Mouse (Mus musculus) G1E (cell line): Measurements from ENCODE around the gene Grin2c.

ENCODE experiments used
- CTCF ChIP-seq: IDR thresholded peaks from 2 replicates; pipeline ENCODE4 v1.5.1; 2012; ENCODE audit warnings: low read depth, low read length, inconsistent platforms, mixed read lengths
- GATA1 ChIP-seq: IDR thresholded peaks from 2 replicates; pipeline ENCODE4 v1.6.1; 2012; ENCODE audit warnings: borderline replicate concordance, low read length, inconsistent platforms, mixed read lengths
- GATA2 ChIP-seq: IDR thresholded peaks from 2 replicates; pipeline ENCODE4 v1.6.1; 2012; ENCODE audit warnings: low read depth, low read length, inconsistent platforms, borderline replicate concordance
- POLR2AphosphoS5 ChIP-seq: IDR thresholded peaks from 2 replicates; pipeline ENCODE4 v1.6.1; 2012; ENCODE audit warnings: low read depth, low read length, inconsistent platforms; ENCODE audit not compliant: insufficient replicate concordance
- TAL1 ChIP-seq: conservative IDR thresholded peaks from 2 replicates; pipeline ENCODE4 v1.6.1; 2012; ENCODE audit warnings: low read depth, low read length, inconsistent platforms, mixed read lengths

- TF ChIP-seq CTCF (no peak), GATA1 (no peak), TAL1 (no peak), GATA2 (no peak), POLR2AphosphoS5 (no peak)
These were observed 23.9 kb upstream of the Grin2c start for GRCm38 (mm10) chr11:115290919-115291318.
